Mouse (Mus musculus) embryonic facial prominence, embryonic 14.5 days (tissue): ENCODE measurements around the gene Gm26938. TPM values are rescaled to one million over a fixed set of nuclear protein-coding genes. Genes with fewer than 3 reads are reported as not detected.

ENCODE experiments used
- ATAC-seq: fragments of 200-750 bp; cut with Nextera tagmentation; 2 replicates; pipeline ENCODE4 v1.8.0; 2017; ENCODE audit warnings: low read depth, moderate number of reproducible peaks, moderate TSS enrichment
- DNase-seq: peaks from one replicate; pipeline ENCODE4 v3.0.0-alpha.2; 2015; ENCODE audit warnings: low spot score
- H3K27ac ChIP-seq: fragments of 300-500 bp; sonication (generic); replicated peaks from 2 replicates; pipeline ENCODE4 v1.5.1; 2014; ENCODE audit warnings: low read depth, mild to moderate bottlenecking, low read length, moderate library complexity
- H3K27me3 ChIP-seq: fragments of 300-500 bp; sonication (generic); replicated peaks from 2 replicates; pipeline ENCODE4 v1.6.1; 2014; ENCODE audit warnings: low read length; ENCODE audit not compliant: control insufficient read depth, insufficient read depth
- H3K36me3 ChIP-seq: fragments of 300-500 bp; sonication (generic); 2 replicates; pipeline ENCODE4 v1.6.1; 2014; ENCODE audit warnings: low read length, mixed read lengths; ENCODE audit not compliant: control insufficient read depth, insufficient read depth
- H3K4me1 ChIP-seq: fragments of 300-500 bp; sonication (generic); 2 replicates; pipeline ENCODE4 v1.6.1; 2014; ENCODE audit warnings: antibody characterized with exemption, low read length; ENCODE audit not compliant: control insufficient read depth, insufficient read depth
- H3K4me2 ChIP-seq: fragments of 300-500 bp; sonication (generic); 2 replicates; pipeline ENCODE4 v1.6.1; 2014; ENCODE audit warnings: low read depth, mild to moderate bottlenecking, low read length, moderate library complexity, mixed read lengths
- H3K4me3 ChIP-seq: fragments of 300-500 bp; sonication (generic); 2 replicates; pipeline ENCODE4 v1.5.1; 2014; ENCODE audit warnings: low read depth, mild to moderate bottlenecking, low read length
- H3K9ac ChIP-seq: fragments of 300-500 bp; sonication (generic); 2 replicates; pipeline ENCODE4 v1.6.1; 2014; ENCODE audit warnings: low read depth, mild to moderate bottlenecking, low read length, moderate library complexity, mixed read lengths
- H3K9me3 ChIP-seq: fragments of 300-500 bp; sonication (generic); 2 replicates; pipeline ENCODE4 v1.6.1; 2016; ENCODE audit warnings: low read length; ENCODE audit not compliant: control insufficient read depth
- WGBS: fragments of 180-500 bp; shearing (Covaris S2); extraction: QIAGEN DNeasy Blood & Tissue Kit; methylation state at CpG from one replicate; pipeline ENCODE4 v1.1.7; 2014; 5-methylcytosine and 5-hydroxymethylcytosine counted together
- polyA plus RNA-seq: library from polyadenylated mRNA; unstranded; fragments of >200 nt; fragmentation: Nextera tagmentation; extraction: Ambion mirVana; gene quantifications from 2 replicates; pipeline ENCODE4 v1.2.1, GENCODE M21; 2014

Gm26938 gene
- polyA plus RNA-seq, 1 experiment from 2014 or later, result not detected

DNA sequence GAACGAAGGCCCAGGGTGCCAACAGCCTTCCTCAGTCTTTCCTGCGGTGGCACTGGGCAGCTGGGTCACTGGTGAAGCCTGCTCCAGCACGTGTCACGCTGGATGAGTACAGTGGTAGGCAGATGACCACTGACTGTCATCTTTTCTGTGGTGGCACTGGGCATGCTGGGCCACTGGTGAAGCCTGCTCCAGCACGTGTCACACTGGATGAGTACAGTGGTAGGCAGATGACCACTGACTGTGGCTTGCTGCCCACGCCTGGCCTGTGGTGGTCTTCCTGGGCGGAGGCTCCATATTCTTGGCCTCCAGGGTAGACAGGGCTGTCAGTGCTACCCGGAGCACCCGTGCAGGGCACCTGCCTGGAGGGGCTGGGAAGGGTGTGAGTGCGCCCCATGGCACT lies 24.3 kb downstream of the Gm26938 start:
- no peak overlapping the region for H3K4me2 ChIP-seq
- H3K4me1 ChIP-seq, result peaks cover 17% of the 10 kb centered on the region
- DNase-seq, result no peak
- no peak overlapping the region for H3K27ac ChIP-seq
- H3K36me3 ChIP-seq, result peaks cover 17% of the 10 kb centered on the region
- H3K4me3 ChIP-seq, result no peak overlapping the region
- no peaks in the 10 kb centered on the region for H3K9me3 ChIP-seq
- ATAC-seq, result no peak
- WGBS, result 87% methylated on average over 10 of the region's 10 CpGs
- no peaks in the 10 kb centered on the region for H3K27me3 ChIP-seq
- no peak overlapping the region for H3K9ac ChIP-seq

DNA sequence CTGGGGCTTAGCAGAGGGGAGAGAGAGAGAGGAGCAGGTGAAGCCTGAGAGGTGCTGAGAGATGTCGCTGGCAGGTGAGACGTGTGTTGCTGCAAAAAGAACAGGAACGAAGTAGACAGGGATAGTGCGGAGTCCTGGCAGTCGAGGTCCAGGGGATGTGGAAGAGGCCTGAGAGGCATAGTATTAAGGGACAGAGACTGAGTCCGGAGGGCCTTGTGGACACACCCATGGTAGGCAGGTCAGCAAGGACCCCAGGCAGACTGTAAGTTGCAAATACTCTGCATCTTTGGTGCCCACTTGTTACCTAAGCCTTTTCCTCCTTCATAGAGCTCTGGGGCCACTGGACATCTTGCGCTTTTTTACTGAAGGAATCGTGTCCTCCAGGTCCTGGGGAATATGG lies 25.0 kb downstream of the Gm26938 start:
- H3K9ac ChIP-seq, result no peak overlapping the region
- peaks cover 24% of the 10 kb centered on the region for H3K4me1 ChIP-seq
- H3K4me3 ChIP-seq, result no peak overlapping the region
- H3K36me3 ChIP-seq, result peaks cover 17% of the 10 kb centered on the region
- H3K9me3 ChIP-seq, result no peaks in the 10 kb centered on the region
- ATAC-seq (no peak), DNase-seq (no peak)
- 93% methylated on average over 8 of the region's 8 CpGs for WGBS
- H3K27ac ChIP-seq, result no peak overlapping the region
- no peaks in the 10 kb centered on the region for H3K27me3 ChIP-seq
- no peak overlapping the region for H3K4me2 ChIP-seq

DNA sequence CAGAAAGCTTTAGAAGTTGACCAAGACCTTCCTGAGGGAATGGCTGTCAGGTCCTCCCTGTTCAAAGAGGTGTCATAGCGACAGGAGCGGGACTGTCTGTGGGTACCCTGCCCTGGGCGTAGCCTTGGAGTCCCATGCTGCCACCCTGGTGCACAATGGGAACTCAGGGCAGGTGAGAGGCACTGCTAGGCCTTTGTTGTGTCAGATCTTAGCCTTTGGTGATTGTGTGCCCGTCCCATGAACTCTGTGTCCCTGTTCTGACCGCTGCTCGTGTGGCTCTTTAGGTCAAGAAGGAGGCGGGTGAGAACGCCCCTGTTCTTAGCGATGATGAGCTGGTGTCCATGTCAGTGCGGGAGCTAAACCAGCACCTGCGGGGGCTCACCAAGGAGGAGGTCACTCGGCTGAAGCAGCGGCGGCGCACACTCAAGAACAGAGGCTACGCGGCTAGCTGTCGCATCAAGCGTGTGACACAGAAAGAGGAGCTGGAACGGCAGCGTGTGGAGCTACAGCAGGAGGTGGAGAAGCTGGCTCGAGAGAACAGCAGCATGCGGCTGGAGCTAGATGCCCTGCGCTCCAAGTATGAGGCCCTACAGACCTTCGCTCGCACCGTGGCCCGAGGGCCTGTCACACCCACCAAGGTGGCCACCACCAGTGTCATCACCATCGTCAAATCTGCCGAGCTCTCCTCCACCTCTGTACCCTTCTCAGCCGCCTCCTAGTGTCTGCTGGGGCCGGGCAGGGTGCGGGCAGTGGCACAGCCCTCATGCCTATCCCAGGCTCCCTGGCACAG lies 26.2 kb downstream of the Gm26938 start:
- Histone ChIP-seq H3K4me1 (peaks cover 25% of the 10 kb centered on the region), H3K9me3 (no peaks in the 10 kb centered on the region), H3K4me3 (no peak overlapping the region), H3K36me3 (peaks cover 17% of the 10 kb centered on the region), H3K27ac (no peak overlapping the region), H3K27me3 (no peaks in the 10 kb centered on the region), H3K9ac (no peak overlapping the region), H3K4me2 (no peak overlapping the region)
- ATAC-seq (no peak), DNase-seq (no peak)
- WGBS, result 92% methylated on average over 33 of the region's 33 CpGs

DNA sequence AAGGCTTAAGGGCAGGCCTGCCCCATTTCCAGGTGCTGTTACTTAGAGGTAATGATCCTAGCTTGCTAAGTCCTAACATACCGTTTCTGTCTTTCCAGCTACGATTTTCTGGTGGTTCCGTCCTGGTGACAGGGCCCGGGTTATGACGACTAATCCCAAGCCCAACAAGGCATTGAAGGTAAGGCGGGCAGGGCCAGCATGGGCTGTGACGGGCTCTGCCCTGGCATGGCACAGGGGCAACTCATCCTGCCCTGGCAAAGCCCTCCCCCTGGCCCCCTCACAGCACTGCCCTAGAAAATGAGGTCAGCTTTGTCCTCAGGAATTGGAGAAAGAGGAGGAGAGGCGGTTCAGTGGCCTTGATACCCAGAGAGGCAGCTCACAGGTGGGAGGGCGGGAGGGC lies 27.2 kb downstream of the Gm26938 start:
- DNase-seq (no peak), ATAC-seq (no peak)
- Histone ChIP-seq H3K4me1 (peaks cover 25% of the 10 kb centered on the region), H3K36me3 (peaks cover 17% of the 10 kb centered on the region), H3K4me2 (no peak overlapping the region), H3K9me3 (no peaks in the 10 kb centered on the region), H3K9ac (no peak overlapping the region), H3K4me3 (no peak overlapping the region), H3K27me3 (no peaks in the 10 kb centered on the region), H3K27ac (no peak overlapping the region)
- WGBS, result 83% methylated on average over 8 of the region's 9 CpGs

DNA sequence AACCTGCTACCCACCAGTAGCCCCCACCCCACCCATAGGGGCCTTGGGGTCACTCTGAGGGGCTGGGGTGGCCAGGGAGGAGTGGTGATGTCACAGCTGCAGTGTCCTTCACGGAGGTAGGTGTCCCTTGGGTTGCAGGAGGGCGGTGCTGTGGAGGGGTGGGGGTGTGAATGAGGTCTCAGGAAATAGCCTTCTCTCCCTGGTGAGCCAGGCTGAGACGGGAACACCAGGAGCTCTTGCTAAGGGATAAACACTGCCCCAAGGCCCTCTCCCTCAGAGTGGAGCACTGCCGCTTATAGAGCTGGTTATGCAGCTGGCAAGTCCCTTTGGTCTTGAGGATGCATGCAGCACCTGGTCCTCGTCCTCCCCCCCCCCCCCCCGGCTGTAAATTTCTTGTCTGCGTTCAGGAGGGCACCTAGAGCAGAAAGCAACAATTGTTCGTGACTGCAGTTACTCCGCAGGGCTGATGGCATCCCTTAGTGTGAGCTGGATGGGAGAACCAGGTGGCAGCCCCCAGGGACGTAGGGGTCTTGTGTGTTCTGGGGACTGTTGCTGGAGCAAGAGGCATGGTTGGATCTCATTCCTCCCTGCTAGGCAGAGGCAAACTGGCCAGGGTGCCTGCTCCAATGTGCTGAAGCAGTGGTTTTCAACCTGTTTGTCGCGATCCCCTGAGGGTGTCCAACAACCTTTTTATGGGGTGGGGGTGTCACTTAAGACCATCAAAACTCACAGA lies 27.9 kb downstream of the Gm26938 start:
- Histone ChIP-seq H3K4me1 (peaks cover 25% of the 10 kb centered on the region), H3K9ac (no peak overlapping the region), H3K4me3 (no peak overlapping the region), H3K27me3 (no peaks in the 10 kb centered on the region), H3K4me2 (peak overlapping the region; percentile 29), H3K27ac (no peak overlapping the region; the same call in 1 of the 2 replicates), H3K9me3 (no peaks in the 10 kb centered on the region), H3K36me3 (peaks cover 17% of the 10 kb centered on the region)
- DNase-seq, result no peak
- whole genome bisulfite sequencing, result 50% methylated on average over 11 of the region's 12 CpGs
- no peak for ATAC-seq

DNA sequence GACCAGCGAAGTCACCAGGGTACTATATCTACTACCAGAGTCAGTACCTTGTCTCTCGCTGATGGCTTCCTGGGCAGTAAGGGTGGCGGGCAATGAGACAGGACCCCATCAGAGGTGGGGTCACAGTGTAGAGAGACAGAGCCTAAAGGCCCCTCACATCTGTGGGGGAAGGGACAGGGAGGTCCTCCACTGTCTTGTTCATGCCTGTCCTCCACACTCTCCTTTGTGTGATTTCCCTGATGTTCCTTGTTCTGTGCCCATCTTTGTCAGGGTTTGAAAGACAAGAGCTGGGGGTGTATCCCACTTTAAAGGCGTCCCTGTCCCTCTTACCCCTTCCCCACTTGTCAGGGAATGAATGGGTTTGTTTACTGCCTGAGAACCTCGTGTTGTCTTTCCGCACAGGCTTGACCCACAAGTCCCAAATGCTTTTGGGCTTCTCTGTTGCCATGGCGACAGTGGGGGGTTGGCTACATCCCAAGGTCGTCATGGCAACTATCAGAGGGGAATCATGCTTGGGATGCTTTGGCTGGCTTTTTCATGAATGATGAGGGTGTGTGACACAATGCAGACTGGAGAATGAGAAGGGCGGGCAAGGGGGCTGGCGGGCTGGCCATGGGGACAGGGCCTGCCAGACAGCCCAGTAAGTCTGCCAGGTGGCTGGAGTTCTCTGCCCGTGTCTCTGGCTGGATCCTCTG lies 28.6 kb downstream of the Gm26938 start:
- Histone ChIP-seq H3K4me1 (peaks cover 26% of the 10 kb centered on the region), H3K27ac (peak overlapping the region; percentile 70; the same call in 1 of the 2 replicates), H3K27me3 (no peaks in the 10 kb centered on the region), H3K9ac (no peak overlapping the region), H3K36me3 (peaks cover 17% of the 10 kb centered on the region), H3K4me3 (no peak overlapping the region), H3K4me2 (peak overlapping the region; percentile 42), H3K9me3 (no peaks in the 10 kb centered on the region)
- WGBS, result 43% methylated on average over 11 of the region's 11 CpGs
- DNase-seq (peak; percentile 79), ATAC-seq (peak; percentile 68; the same call in 1 of the 2 replicates)

DNA sequence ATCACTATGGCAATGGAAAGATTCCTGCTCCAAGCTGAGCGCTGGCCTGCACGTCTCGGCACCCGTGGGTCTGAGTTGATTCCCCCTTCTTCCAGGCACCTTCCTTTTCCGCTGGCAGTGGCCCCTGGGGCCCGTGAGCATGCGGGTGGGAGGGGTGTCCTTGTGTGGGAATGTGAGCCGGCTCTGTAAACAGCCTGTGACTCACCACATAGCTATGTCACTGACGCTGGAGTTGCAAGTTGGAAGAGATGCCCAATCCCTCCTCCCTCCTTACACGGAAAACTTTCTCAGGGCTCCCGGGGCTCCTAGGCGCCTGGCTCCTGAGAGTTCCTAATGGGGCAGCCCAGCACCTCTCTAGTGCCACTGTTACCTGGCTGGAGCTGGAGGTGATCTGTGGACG lies 29.3 kb downstream of the Gm26938 start:
- H3K9ac ChIP-seq, result 0 out of 2 replicates have a peak overlapping the region, but pooled peaks have one; percentile 16
- H3K4me1 ChIP-seq, result peaks cover 32% of the 10 kb centered on the region
- WGBS, result 13% methylated on average over 13 of the region's 13 CpGs
- peak overlapping the region; percentile 42 for H3K4me2 ChIP-seq
- no peak overlapping the region for H3K4me3 ChIP-seq
- H3K27me3 ChIP-seq, result no peaks in the 10 kb centered on the region
- H3K9me3 ChIP-seq, result no peaks in the 10 kb centered on the region
- H3K27ac ChIP-seq, result peak overlapping the region; percentile 70; the same call in 1 of the 2 replicates
- peaks cover 17% of the 10 kb centered on the region for H3K36me3 ChIP-seq
- ATAC-seq, result peak; percentile 79
- peak; percentile 94 for DNase-seq

DNA sequence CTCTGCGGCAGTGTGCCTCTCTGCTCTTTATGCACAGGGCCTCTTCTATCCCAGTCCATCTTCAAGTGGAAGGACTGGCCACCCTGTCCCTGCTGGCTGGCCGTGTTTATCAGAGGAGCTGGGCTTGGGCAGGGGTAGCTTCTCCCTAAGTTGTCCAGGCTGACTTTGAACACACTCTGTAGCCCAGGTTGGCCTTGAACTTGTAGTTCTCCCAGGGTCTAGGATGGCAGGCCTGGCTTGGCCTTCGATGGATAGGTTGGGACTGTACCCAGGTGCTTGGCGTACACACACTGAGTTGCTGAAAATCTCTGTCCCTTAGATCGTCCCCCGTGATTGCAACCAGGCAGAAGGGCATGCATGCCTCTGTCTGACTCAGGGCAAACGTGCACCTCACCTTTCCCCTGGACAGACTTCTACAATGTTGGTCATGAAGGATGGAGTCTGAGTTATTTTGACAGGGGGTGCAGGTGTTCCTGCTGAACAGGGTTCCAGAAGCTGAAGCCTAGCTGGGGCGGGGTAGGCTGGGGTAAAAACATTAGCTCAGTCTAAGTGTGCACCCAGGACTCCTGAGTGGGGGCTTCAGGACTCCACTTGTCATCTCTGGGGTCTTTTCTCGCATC lies 30.1 kb downstream of the Gm26938 start:
- Histone ChIP-seq H3K27me3 (no peaks in the 10 kb centered on the region), H3K9ac (no peak overlapping the region), H3K27ac (no peak overlapping the region), H3K4me3 (no peak overlapping the region), H3K9me3 (no peaks in the 10 kb centered on the region), H3K4me2 (no peak overlapping the region), H3K4me1 (peaks cover 34% of the 10 kb centered on the region), H3K36me3 (peaks cover 16% of the 10 kb centered on the region)
- no peak for ATAC-seq
- DNase-seq, result no peak
- 74% methylated on average over 9 of the region's 9 CpGs for WGBS
